Mouse (Mus musculus): Measurements from ENCODE around the gene Gm11042. TPM values are rescaled to one million over a fixed set of nuclear protein-coding genes. Genes with fewer than 3 reads are reported as not detected.

The Gm11042 gene
- not detected for polyA plus RNA-seq (2014; fragmentation: Illumina TruSeq; extraction: RNeasy Lipid Tissue Mini Kit (QIAGEN cat#74804); ENCODE audit: low read depth, low replicate concordance)

DNA sequence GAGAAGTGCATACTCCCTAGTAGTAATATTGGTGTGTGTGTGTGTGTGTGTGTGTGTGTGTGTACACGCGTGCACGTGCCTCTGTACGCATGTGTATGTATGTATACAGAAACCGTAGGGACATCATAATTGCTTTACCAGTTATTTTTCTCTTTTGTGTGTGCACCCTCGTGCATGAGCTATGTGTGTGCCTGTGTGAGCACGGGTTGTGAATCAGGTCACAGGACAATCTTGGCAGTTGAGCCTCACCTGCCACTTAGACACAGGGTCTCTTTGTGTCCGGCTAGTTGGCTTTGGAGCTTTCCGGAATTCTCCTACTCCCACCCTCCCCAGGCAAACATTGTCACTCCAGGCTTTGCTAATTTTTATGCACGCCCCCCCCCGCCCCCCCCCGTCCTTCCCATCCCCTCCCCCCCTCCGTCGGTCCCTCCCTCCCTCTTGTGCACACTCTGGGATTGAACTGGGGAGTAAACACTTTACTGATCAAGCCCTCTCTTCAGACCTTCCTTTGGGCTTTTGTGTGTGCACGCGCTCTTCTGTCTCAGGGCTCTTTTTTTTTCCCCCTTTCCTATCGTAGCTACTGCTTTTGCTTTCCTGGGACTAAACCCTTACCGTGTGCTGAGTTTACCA is at the start of gene Gm11042:
Gm11042 (minus strand) TSS at position 51 of the 630 bp plus-strand sequence.

Data from liver, adult 10 weeks (tissue).